In genomic region chr1:165503307-165504024, GRCm38 (mm10) we compare ENCODE assay signal across 9 mouse cellular contexts. TPM values are rescaled to one million over a fixed set of nuclear protein-coding genes. Genes with fewer than 3 reads are reported as not detected.
DNase-seq lines count a peak whose midpoint lies in the region; ATAC-seq lines count a peak whose summit lies in the region.
"Had no signal": no experiment of that assay in that cellular context is flagged by ENCODE, and none has a peak within 500 bp of the region (broad histone marks: within the 10 kb centered on the region; RNA-seq: fewer than 3 reads in every experiment).

No protein-coding gene starts in this region.

- H3K36me3 ChIP-seq in liver, embryonic 11.5 days (ENCODE audit: control insufficient read depth, insufficient read depth, low read length), result no peaks in the 10 kb centered on the region
- H3K36me3 ChIP-seq: embryonic facial prominence, embryonic 15.5 days had no signal

- intact Hi-C loops in heart, postnatal 36 days (cut with DNase I), result loop anchor here (2.0 to 10.0 kb wide), 3 partner anchors 41 to 251 kb away; partner anchors contain the start of genes Dcaf6 and Mpc2

- H3K9me3 ChIP-seq in liver, embryonic 11.5 days (ENCODE audit: control insufficient read depth, low read length), result no peaks in the 10 kb centered on the region
- H3K9me3 ChIP-seq: embryonic facial prominence, embryonic 15.5 days had no signal

- 46% methylated on average over 10 of the region's 10 CpGs for WGBS in liver, embryonic 11.5 days

- peaks cover 4% of the 10 kb centered on the region for H3K4me1 ChIP-seq in liver, embryonic 11.5 days (replicated peaks; ENCODE audit: control insufficient read depth, insufficient read depth, low read length)
- H3K4me1 ChIP-seq: embryonic facial prominence, embryonic 15.5 days had no signal

- no peaks in the 10 kb centered on the region for H3K27me3 ChIP-seq in liver, embryonic 11.5 days (replicated peaks; ENCODE audit: control insufficient read depth, insufficient read depth, low read length)
- H3K27me3 ChIP-seq: embryonic facial prominence, embryonic 15.5 days had no signal

- peak overlapping the region; percentile 28 for H3K4me2 ChIP-seq in liver, embryonic 11.5 days
- H3K4me2 ChIP-seq: embryonic facial prominence, embryonic 15.5 days had no signal

- peak; percentile 17 to 47 for DNase-seq in urinary bladder, postnatal 36 days (ENCODE audit: low spot score in 2 of 2)
- DNase-seq in urinary bladder, adult 2 months (ENCODE audit: low spot score), result no peak
- peak; percentile 65 for DNase-seq in embryo, embryonic 11 days
- peak; percentile 51 to 55 for DNase-seq in heart, postnatal 36 days
- no peak for DNase-seq in liver, embryonic 11.5 days (ENCODE audit: low spot score)
- peak; percentile 59 for DNase-seq in ovary, postnatal 36 days (ENCODE audit: low spot score)
- no peak for DNase-seq in layer of hippocampus, adult 9-11 months
- no peak for DNase-seq in cerebellum, adult 18-20 months

- no peak overlapping the region for H3K4me3 ChIP-seq in liver, embryonic 11.5 days (ENCODE audit: low read depth, low read length)
- H3K4me3 ChIP-seq: embryonic facial prominence, embryonic 15.5 days had no signal

- peak overlapping the region; percentile 43 for H3K27ac ChIP-seq in liver, embryonic 11.5 days (ENCODE audit: low read depth, low read length)
- H3K27ac ChIP-seq: embryonic facial prominence, embryonic 15.5 days had no signal

- no peak overlapping the region for H3K9ac ChIP-seq in liver, embryonic 11.5 days (ENCODE audit: low read depth, low read length)
- H3K9ac ChIP-seq: embryonic facial prominence, embryonic 15.5 days had no signal

- ATAC-seq in liver, embryonic 11.5 days (replicated peaks; ENCODE audit: low FRiP score), result peak; percentile 63

RNA-seq across cellular contexts. Expression of gene Adcy10, which starts 18.5 kb away (rescaled TPM):
- 0.04 TPM in 1 of 2 replicates, not detected in the other for polyA plus RNA-seq in urinary bladder, adult 2 months (2012; rRNA removed)
- not detected for total RNA-seq in heart, postnatal 36 days (2021)
- 0.04 and 0.23 TPM in 2 replicates for polyA plus RNA-seq in liver, embryonic 11.5 days (2014; fragmentation: Nextera tagmentation; extraction: Ambion mirVana)
- polyA plus RNA-seq: embryonic facial prominence, embryonic 15.5 days had no signal

RNA-seq across cellular contexts. Expression of gene Mpc2, which starts 43.0 kb away (rescaled TPM):
- 78.2 and 91.6 TPM in 2 replicates for polyA plus RNA-seq in urinary bladder, adult 2 months (2012; rRNA removed)
- total RNA-seq in heart, postnatal 36 days (2021), result 100 to 1,000 TPM; 580 to 663 TPM
- 187 and 198 TPM in 2 replicates for polyA plus RNA-seq in liver, embryonic 11.5 days (2014; fragmentation: Nextera tagmentation; extraction: Ambion mirVana)

RNA-seq across cellular contexts. Expression of gene Dcaf6, which starts 43.2 kb away (rescaled TPM):
- 37.4 and 37.7 TPM in 2 replicates for polyA plus RNA-seq in urinary bladder, adult 2 months (2012; rRNA removed)
- total RNA-seq in heart, postnatal 36 days (2021), result 100 to 1,000 TPM; 104 to 106 TPM
- polyA plus RNA-seq in liver, embryonic 11.5 days (2014; fragmentation: Nextera tagmentation; extraction: Ambion mirVana), result 15.9 and 18.0 TPM in 2 replicates

Comparison
In these comparisons a context has a peak if more than half of its experiments do, and no peak if none do; other contexts are left out.
1. DNase-seq: peak in urinary bladder, postnatal 36 days (2 of 2), embryo, embryonic 11 days (single experiment), heart, postnatal 36 days (2 of 2) and ovary, postnatal 36 days (single experiment); none in urinary bladder, adult 2 months (single experiment), liver, embryonic 11.5 days (single experiment), layer of hippocampus, adult 9-11 months (single experiment) and cerebellum, adult 18-20 months (0 of 2).